Mouse (Mus musculus): ENCODE data around the gene Gm16867. TPM values are rescaled to one million over a fixed set of nuclear protein-coding genes. Genes with fewer than 3 reads are reported as not detected.
"Not testable (repeated sequence)": the region's sequence is repeated elsewhere in the genome, so short reads cannot be mapped to it uniquely, and the experiment has no call there.

The Gm16867 gene
- 8.1 and 18.3 TPM in 2 replicates for polyA plus RNA-seq (2012; rRNA removed)

DNA sequence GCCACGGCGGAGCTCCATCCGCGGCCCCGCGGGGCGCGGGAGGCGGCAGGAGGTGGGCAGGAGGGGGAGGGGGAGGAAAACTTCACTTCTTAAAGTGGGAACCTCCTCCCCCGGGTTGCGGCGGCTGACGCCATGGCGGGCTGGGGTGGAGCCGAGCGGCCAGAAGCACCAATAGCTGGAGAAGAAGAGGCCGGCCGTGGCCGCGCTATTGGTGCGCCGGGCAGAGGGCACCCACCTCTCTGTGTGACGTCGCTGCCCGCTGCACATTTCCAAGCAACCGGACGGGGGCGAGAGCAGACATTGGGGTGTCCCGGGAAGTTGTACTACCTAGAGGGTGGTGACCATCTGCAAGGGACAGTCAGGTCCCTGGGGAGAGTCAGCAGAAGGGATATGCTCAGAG lies at the start of gene Gm16867:
TSS of gene Gm16867 (minus strand) at position 189 of the 400 bp plus-strand sequence.
- H3K4me1 ChIP-seq (ENCODE audit: control insufficient read depth, insufficient read depth, low read length); H3K27ac ChIP-seq (ENCODE audit: control insufficient read depth, insufficient read depth, low read depth, low read length); H3K4me3 ChIP-seq (ENCODE audit: control insufficient read depth, low read depth, low read length); H3K27me3 ChIP-seq (ENCODE audit: control insufficient read depth, insufficient read depth, low read length); H3K36me3 ChIP-seq (ENCODE audit: control insufficient read depth, insufficient read depth, low read length): not testable (repeated sequence)

- H3K36me3 ChIP-seq (ENCODE audit: control insufficient read depth, insufficient read depth, low read length); H3K27me3 ChIP-seq (ENCODE audit: control insufficient read depth, insufficient read depth, low read length); H3K27ac ChIP-seq (ENCODE audit: control insufficient read depth, insufficient read depth, low read depth, low read length); H3K4me3 ChIP-seq (ENCODE audit: control insufficient read depth, low read depth, low read length); H3K4me1 ChIP-seq (ENCODE audit: control insufficient read depth, insufficient read depth, low read length): not testable (repeated sequence)
Measured at GRCm38 (mm10) chr14:69547310-69547709, 44.1 kb upstream of the Gm16867 start.

DNA sequence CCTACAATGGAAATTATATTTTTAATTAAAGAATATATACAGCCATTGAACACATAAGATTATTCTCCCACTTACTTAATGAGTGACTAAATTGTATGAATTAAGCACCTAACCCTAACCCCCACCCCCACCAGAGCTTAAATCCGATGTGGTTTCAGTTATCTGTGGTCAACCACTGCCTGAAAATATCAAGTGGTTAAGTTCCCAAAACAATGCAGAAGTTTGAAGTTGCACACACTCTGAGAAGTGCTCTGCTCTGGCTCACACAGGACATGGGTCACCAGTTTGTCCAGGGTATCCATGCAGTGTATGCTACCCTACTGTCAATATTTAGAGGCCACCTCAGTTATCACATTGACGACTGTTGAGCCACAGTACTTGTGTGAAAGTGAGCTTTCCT lies 41.9 kb upstream of the Gm16867 start:
- H3K4me1 ChIP-seq (ENCODE audit: control insufficient read depth, insufficient read depth, low read length); H3K27ac ChIP-seq (ENCODE audit: control insufficient read depth, insufficient read depth, low read depth, low read length); H3K27me3 ChIP-seq (ENCODE audit: control insufficient read depth, insufficient read depth, low read length); H3K36me3 ChIP-seq (ENCODE audit: control insufficient read depth, insufficient read depth, low read length); H3K4me3 ChIP-seq (ENCODE audit: control insufficient read depth, low read depth, low read length): not testable (repeated sequence)

GRCm38 (mm10) chr14:69544033-69544432 lies 40.9 kb upstream of the Gm16867 start:
- H3K4me3 ChIP-seq (ENCODE audit: control insufficient read depth, low read depth, low read length); H3K27ac ChIP-seq (ENCODE audit: control insufficient read depth, insufficient read depth, low read depth, low read length); H3K4me1 ChIP-seq (ENCODE audit: control insufficient read depth, insufficient read depth, low read length); H3K27me3 ChIP-seq (ENCODE audit: control insufficient read depth, insufficient read depth, low read length); H3K36me3 ChIP-seq (ENCODE audit: control insufficient read depth, insufficient read depth, low read length): not testable (repeated sequence)

DNA sequence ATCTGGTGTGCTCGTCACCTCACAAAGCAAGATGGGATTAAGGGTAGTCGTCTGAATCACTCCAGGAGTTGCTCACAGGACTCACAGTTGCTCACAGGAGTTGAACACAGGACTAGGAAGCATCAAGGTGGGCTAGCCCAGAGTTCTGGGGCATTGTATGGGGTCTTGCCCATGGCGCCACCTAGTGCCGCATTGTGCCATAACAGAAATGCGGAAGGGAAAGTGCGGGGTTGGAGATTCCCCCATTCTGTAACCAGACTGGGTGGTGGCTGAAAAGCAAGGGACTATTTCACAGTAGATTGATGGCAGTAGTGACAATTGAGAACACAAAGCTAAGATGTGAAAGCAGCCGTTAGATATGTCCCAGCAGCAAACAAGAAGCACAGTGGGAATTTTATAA lies 39.5 kb upstream of the Gm16867 start:
- H3K36me3 ChIP-seq (ENCODE audit: control insufficient read depth, insufficient read depth, low read length); H3K4me3 ChIP-seq (ENCODE audit: control insufficient read depth, low read depth, low read length); H3K27ac ChIP-seq (ENCODE audit: control insufficient read depth, insufficient read depth, low read depth, low read length); H3K4me1 ChIP-seq (ENCODE audit: control insufficient read depth, insufficient read depth, low read length); H3K27me3 ChIP-seq (ENCODE audit: control insufficient read depth, insufficient read depth, low read length): not testable (repeated sequence)

GRCm38 (mm10) chr14:69540113-69540512 lies 37.0 kb upstream of the Gm16867 start:
- not testable (repeated sequence) for H3K36me3 ChIP-seq (ENCODE audit: control insufficient read depth, insufficient read depth, low read length); H3K27me3 ChIP-seq (ENCODE audit: control insufficient read depth, insufficient read depth, low read length); H3K4me1 ChIP-seq (ENCODE audit: control insufficient read depth, insufficient read depth, low read length); H3K27ac ChIP-seq (ENCODE audit: control insufficient read depth, insufficient read depth, low read depth, low read length); H3K4me3 ChIP-seq (ENCODE audit: control insufficient read depth, low read depth, low read length)

DNA sequence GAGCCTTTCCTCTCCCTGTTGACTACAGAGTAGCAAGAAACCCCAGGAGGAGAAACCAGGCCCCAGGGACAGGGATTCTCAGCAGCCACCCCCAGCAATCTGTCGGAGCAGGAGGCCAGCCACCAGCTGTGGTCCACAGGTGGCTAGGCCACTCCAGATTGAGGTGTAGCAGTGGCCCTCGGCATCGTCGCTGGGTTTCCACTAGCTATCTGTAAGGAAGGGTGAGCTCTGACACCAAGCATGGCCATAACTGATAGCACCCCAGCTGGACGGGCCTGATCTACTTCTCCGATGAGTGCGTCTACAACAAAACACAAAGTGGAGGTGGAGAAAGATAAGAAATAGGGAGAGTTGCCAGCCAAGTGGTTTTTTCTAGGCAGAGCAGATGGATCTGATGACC lies 33.4 kb upstream of the Gm16867 start:
- H3K4me3 ChIP-seq (ENCODE audit: control insufficient read depth, low read depth, low read length); H3K27me3 ChIP-seq (ENCODE audit: control insufficient read depth, insufficient read depth, low read length); H3K27ac ChIP-seq (ENCODE audit: control insufficient read depth, insufficient read depth, low read depth, low read length); H3K4me1 ChIP-seq (ENCODE audit: control insufficient read depth, insufficient read depth, low read length); H3K36me3 ChIP-seq (ENCODE audit: control insufficient read depth, insufficient read depth, low read length): not testable (repeated sequence)

- H3K4me1 ChIP-seq (ENCODE audit: control insufficient read depth, insufficient read depth, low read length); H3K27me3 ChIP-seq (ENCODE audit: control insufficient read depth, insufficient read depth, low read length); H3K36me3 ChIP-seq (ENCODE audit: control insufficient read depth, insufficient read depth, low read length); H3K27ac ChIP-seq (ENCODE audit: control insufficient read depth, insufficient read depth, low read depth, low read length); H3K4me3 ChIP-seq (ENCODE audit: control insufficient read depth, low read depth, low read length): not testable (repeated sequence)
Measured at GRCm38 (mm10) chr14:69526202-69526601, 23.0 kb upstream of the Gm16867 start.

DNA sequence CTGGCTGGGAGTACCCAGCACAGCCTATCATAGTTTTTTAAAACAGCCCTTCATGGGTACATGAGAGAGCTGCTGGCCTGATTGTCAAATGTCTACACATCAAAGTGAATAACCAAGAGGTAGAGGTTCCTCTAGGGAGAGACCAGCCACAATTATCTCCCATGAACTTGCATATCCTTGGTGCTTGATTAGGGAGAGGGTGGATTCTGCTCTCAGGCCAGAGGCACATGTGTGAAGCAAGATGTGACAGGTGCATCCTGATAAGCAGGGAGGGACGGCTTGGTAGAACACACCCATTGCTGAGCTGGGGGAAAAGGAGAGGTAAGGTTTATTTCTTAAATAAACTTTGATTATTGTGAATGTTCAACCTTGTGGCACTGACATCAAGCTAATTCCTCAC lies 19.8 kb upstream of the Gm16867 start:
- H3K27me3 ChIP-seq (ENCODE audit: control insufficient read depth, insufficient read depth, low read length); H3K4me1 ChIP-seq (ENCODE audit: control insufficient read depth, insufficient read depth, low read length); H3K27ac ChIP-seq (ENCODE audit: control insufficient read depth, insufficient read depth, low read depth, low read length); H3K4me3 ChIP-seq (ENCODE audit: control insufficient read depth, low read depth, low read length); H3K36me3 ChIP-seq (ENCODE audit: control insufficient read depth, insufficient read depth, low read length): not testable (repeated sequence)

GRCm38 (mm10) chr14:69520810-69521209 lies 17.6 kb upstream of the Gm16867 start:
- H3K4me3 ChIP-seq (ENCODE audit: control insufficient read depth, low read depth, low read length); H3K36me3 ChIP-seq (ENCODE audit: control insufficient read depth, insufficient read depth, low read length); H3K27me3 ChIP-seq (ENCODE audit: control insufficient read depth, insufficient read depth, low read length): not testable (repeated sequence)

DNA sequence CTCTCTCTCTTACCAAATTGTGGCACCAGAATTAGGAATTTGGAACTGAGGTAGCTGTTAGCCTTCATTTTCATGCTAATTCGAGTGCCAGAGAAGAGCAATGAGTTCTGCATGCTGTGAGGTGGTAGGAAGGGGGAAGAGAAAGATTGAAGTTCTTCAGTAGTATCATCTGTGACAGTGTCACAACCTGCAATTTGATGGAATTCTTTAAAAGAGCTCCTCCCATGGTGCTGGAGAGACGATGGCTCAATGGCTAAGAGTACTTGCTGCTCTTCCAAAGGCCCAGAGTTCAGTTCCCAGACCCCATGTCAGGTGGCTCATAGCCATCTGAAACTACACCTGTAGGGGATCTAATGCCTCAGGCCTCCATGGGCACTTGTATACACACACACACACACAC lies 9.3 kb upstream of the Gm16867 start, which contains the start of gene Gm27179:
TSS of gene Gm27179 (minus strand) at position 101 of the 400 bp plus-strand sequence.
- H3K36me3 ChIP-seq (ENCODE audit: control insufficient read depth, insufficient read depth, low read length); H3K27ac ChIP-seq (ENCODE audit: control insufficient read depth, insufficient read depth, low read depth, low read length); H3K4me1 ChIP-seq (ENCODE audit: control insufficient read depth, insufficient read depth, low read length); H3K4me3 ChIP-seq (ENCODE audit: control insufficient read depth, low read depth, low read length); H3K27me3 ChIP-seq (ENCODE audit: control insufficient read depth, insufficient read depth, low read length): not testable (repeated sequence)

More at GRCm38 (mm10) chr14:69520810-69521209, 17.6 kb upstream of the Gm16867 start:
- H3K27ac ChIP-seq (ENCODE audit: control insufficient read depth, insufficient read depth, low read depth, low read length); H3K4me1 ChIP-seq (ENCODE audit: control insufficient read depth, insufficient read depth, low read length): not testable (repeated sequence)

- H3K4me1 ChIP-seq (ENCODE audit: control insufficient read depth, insufficient read depth, low read length); H3K4me3 ChIP-seq (ENCODE audit: control insufficient read depth, low read depth, low read length); H3K27ac ChIP-seq (ENCODE audit: control insufficient read depth, insufficient read depth, low read depth, low read length): not testable (repeated sequence)
Measured at GRCm38 (mm10) chr14:69507000-69507399, 3.8 kb upstream of the Gm16867 start.

More at GRCm38 (mm10) chr14:69507000-69507399, 3.8 kb upstream of the Gm16867 start:
- H3K27me3 ChIP-seq (ENCODE audit: control insufficient read depth, insufficient read depth, low read length); H3K36me3 ChIP-seq (ENCODE audit: control insufficient read depth, insufficient read depth, low read length): not testable (repeated sequence)

Measured in testis, adult 2 months (tissue).